Mouse (Mus musculus) testis, postnatal 10 days (tissue): ENCODE data around the gene Insr.
"Not testable (repeated sequence)": the region's sequence is repeated elsewhere in the genome, so short reads cannot be mapped to it uniquely, and the experiment has no call there.

Experiments
- DNase-seq: peaks from one replicate; pipeline ENCODE4 v3.0.0; 2021; ENCODE audit warnings: low spot score

Gene Insr

GRCm38 (mm10) chr8:3191006-3191405, 88.4 kb downstream of the Insr start:
- DNase-seq: no peak

GRCm38 (mm10) chr8:3187456-3187855, 92.0 kb downstream of the Insr start:
- no peak for DNase-seq

GRCm38 (mm10) chr8:3179930-3180329, 99.5 kb downstream of the Insr start:
- no peak for DNase-seq

GRCm38 (mm10) chr8:3177440-3177839, 102.0 kb downstream of the Insr start:
- DNase-seq: no peak

- no peak for DNase-seq
Observed at GRCm38 (mm10) chr8:3172246-3172645, 107.2 kb downstream of the Insr start.

- DNase-seq: no peak
Observed at GRCm38 (mm10) chr8:3146506-3146905, 132.9 kb downstream of the Insr start.

- not testable (repeated sequence) for DNase-seq
Observed at GRCm38 (mm10) chr8:3100416-3100815, 179.0 kb downstream of the Insr start.
